Mouse (Mus musculus) MEL (cell line): ENCODE results near the gene Clcn5.

Experiments
- BHLHE40 ChIP-seq: IDR thresholded peaks from 2 replicates; pipeline ENCODE4 v1.6.1; 2012; ENCODE audit warnings: low read depth, mild to moderate bottlenecking, inconsistent platforms, low read length, improper control_type of control experiment, borderline replicate concordance
- CHD2 ChIP-seq: IDR thresholded peaks from 2 replicates; pipeline ENCODE4 v1.6.1; 2011; ENCODE audit warnings: low read length, improper control_type of control experiment
- CTCF ChIP-seq, 3 experiments: IDR thresholded peaks in 2 of 3; conservative IDR thresholded peaks in 1 of 3; 2 replicates each; pipeline ENCODE4 v1.5.1; 2011 to 2012; ENCODE audit warnings: low read length in 3 of 3, low read depth in 2 of 3, mild to moderate bottlenecking in 2 of 3, improper control_type of control experiment in 1 of 3, inconsistent platforms in 1 of 3, mixed read lengths in 1 of 3, moderate library complexity in 1 of 3; ENCODE audit not compliant: control insufficient read depth in 1 of 3, insufficient read depth in 1 of 3, poor library complexity in 1 of 3, severe bottlenecking in 1 of 3
- EP300 ChIP-seq, 2 experiments: IDR thresholded peaks; 2 replicates each; pipeline ENCODE4 v1.6.1; 2011; ENCODE audit warnings: improper control_type of control experiment in 2 of 2, low read length in 2 of 2, low read depth in 1 of 2, mild to moderate bottlenecking in 1 of 2
- POLR2AphosphoS5 ChIP-seq: IDR thresholded peaks from 2 replicates; pipeline ENCODE4 v1.6.1; 2012; ENCODE audit warnings: low read depth, borderline replicate concordance, mild to moderate bottlenecking, inconsistent platforms, low read length, moderate library complexity, mixed read lengths
- SIN3A ChIP-seq: IDR thresholded peaks from 2 replicates; pipeline ENCODE4 v1.6.1; 2012; ENCODE audit warnings: low read length, improper control_type of control experiment, inconsistent platforms
- SMC3 ChIP-seq: IDR thresholded peaks from 2 replicates; pipeline ENCODE4 v1.6.1; 2011; ENCODE audit warnings: low read depth, low read length, improper control_type of control experiment

GRCm38 (mm10) chrX:7121618-7122280, 197.4 kb downstream of the Clcn5 start:
- TF ChIP-seq CTCF (IDR thresholded peaks at IDR 0.05 in 2 of 3, conservative IDR thresholded peaks at IDR 0.05 in 1 of 3; ENCODE audit: control insufficient read depth in 1 of 3, insufficient read depth in 1 of 3, low read depth in 2 of 3, low read length in 3 of 3, poor library complexity in 1 of 3, severe bottlenecking in 1 of 3): no peak
- TF ChIP-seq POLR2AphosphoS5: no peak
- no peak for TF ChIP-seq EP300 (IDR thresholded peaks at IDR 0.05; ENCODE audit: low read depth in 1 of 2, low read length in 2 of 2)
- TF ChIP-seq BHLHE40: no peak
- no peak for TF ChIP-seq SMC3
- TF ChIP-seq CHD2: no peak
- no peak for TF ChIP-seq SIN3A
